Mouse (Mus musculus): ENCODE measurements at regions not wholly inside any gene's neighbourhood (a gene's known extent, or its start where the extent isn't known, plus 50 kb on each side); places are given as distances from the start of the nearest gene placed in this dataset.

DNA sequence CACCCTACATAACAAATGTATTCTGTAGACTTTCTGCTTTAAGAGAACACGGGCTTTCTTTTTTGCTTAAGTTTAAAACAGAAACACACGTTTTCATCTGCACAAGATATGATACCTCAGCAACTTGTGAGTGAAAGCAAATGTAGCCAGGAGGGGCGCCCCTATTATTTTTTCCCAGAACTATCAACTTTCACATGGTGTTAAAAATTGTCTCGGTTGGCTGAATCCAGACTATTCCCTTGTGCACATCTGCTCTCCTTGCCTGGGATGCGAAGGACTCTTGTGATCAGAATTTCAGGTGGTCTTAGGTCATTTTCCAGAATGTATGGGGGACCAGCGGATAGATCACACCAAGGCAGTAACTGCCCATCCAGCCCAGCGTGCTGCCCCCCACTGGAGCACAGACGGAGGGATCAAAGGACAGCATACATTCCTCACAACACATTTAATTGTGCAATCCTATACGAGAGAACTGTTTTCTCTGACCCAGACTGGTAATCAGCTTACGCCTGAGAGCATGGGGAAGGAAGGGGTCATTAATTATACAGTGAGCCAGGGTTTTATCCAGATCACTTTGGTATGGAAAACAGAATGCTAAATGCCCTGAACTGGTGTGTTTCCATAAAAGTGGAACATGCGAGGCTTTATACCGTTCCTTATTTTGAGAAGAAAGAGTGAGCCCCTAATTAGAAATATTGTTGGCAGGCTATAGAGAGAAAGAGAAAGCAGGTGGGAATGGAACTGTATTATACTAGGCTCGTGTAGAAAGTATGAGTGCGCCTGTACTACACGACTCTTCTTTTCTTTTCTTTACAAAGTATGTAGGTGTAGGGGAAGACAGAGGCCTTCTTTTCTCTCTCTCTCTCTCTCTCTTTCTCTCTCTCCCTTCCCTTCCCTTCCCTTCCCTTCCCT, 413.5 kb upstream of the Nr5a2 start:
- no peak for ATAC-seq (replicated peaks; ENCODE audit: low FRiP score, poor library complexity, severe bottlenecking)

DNA sequence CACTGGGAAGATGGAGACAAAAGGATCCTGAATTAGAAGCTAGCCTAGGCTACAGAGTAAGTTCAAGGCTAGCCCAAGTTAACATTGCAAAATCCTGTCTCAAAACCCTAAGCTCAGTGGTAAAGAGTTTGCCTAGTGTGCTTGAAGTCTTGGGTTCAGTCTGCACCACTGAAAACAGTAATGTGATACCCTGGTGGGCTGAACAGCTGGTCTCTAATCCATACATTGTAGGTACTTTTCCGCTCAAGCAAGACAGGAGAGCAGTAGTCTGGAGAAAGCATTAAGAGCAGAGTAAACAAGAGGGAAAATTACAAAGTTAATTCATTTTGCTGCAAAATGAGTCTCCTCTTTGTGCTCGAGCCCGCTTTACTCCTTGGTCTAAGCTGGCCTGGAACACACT, 412.0 kb upstream of the Nr5a2 start:
- no peak for ATAC-seq (replicated peaks; ENCODE audit: low FRiP score, poor library complexity, severe bottlenecking)

DNA sequence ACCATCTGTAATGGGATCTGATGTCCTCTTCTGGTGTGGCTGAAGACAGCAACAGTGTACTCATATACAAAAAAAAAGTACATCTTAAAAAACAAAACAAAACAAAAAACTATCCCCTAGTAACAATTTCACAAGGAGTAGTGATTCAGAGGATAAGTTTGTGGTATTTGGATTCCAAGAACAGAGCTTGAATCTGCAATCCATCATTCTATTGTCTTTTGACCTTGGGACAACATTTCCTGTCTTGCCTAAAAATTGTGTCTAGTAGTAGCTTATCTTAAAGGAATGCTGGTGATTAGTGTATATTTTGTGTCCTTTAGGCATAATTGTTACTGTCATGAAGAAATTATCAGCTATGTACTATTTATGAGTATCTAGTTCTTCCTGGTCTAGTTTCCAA, 404.1 kb upstream of the Nr5a2 start:
- no peak for ATAC-seq (replicated peaks; ENCODE audit: low FRiP score, poor library complexity, severe bottlenecking)

DNA sequence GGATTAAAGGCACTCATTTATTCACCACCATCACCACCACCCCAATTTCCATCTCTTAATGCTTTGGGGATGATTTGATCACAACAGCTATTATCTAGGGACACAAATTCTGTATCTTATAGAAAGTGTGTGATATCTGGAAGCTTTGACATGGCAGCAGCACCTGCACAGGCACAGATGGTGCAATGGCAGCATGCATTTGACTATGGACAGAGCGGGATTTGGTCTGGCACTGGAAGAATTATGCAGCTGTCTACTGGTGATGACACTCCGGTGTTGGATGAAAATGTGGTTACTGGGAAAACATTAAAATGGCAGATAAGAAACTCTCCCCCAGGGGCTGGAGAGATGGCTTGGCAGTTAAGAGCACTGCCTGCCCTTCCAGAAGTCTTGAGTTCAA, 403.7 kb upstream of the Nr5a2 start:
- ATAC-seq (replicated peaks; ENCODE audit: low FRiP score, poor library complexity, severe bottlenecking) = no peak

DNA sequence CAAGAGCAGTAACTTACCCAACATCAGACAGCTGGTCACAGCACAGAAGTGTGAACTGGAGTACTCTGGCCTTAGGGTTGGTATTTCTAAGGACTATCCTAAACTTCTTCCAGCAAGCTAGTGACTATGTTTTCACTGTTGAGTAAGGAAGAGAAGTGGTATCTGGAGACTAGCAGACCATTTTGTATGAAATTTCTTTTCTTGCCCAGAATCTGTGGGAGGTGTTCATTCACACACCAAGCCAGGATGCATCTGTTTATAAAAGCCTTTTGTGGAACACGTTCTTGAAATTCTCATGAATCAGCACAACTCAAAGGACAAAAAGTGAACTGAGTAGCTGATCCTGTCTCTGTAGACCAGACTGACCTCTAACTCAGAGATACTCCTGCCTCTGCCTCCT, 403.3 kb upstream of the Nr5a2 start:
- ATAC-seq (replicated peaks; ENCODE audit: low FRiP score, poor library complexity, severe bottlenecking) = no peak

DNA sequence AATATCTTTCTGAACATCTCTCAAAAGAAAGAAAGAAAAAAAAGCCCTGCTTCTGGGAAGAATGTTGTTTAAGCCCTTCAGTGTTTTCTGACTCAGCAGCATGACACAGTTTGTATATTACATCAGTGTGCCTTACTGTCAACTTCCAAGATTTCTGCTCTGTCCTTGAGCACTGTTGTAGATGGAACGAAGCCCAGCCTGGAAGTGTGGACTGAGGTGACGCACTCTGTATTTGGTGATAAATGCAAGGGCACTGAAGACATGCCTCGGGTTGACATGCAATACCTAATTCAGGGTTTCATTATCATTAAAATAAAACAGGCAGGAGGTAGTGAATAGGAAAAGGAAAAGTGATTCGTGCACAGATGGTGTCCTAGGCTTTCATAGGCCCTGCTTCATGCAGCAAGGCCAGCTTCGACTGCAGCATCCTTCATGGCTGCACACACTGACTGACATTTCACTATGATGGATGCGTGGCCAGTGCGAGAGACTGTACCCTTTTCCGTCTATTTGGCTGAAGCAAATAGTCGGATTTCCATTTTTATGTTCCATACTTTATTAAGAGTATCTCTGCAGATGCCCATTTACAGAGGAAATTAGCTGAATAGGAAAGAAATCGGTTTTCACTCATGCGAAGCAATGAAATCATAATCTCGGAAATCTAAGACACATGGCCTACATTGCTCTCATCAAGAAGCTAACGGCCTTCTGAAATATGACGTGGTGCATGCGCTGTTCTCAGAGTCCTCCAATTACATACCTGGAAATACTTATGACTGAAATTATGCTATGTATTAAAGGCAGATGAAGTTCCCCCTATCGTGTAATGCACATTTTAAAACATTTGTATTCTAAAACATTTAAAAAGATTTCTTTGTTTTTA, 400.7 kb upstream of the Nr5a2 start:
- ATAC-seq (replicated peaks; ENCODE audit: low FRiP score, poor library complexity, severe bottlenecking) = no peak

DNA sequence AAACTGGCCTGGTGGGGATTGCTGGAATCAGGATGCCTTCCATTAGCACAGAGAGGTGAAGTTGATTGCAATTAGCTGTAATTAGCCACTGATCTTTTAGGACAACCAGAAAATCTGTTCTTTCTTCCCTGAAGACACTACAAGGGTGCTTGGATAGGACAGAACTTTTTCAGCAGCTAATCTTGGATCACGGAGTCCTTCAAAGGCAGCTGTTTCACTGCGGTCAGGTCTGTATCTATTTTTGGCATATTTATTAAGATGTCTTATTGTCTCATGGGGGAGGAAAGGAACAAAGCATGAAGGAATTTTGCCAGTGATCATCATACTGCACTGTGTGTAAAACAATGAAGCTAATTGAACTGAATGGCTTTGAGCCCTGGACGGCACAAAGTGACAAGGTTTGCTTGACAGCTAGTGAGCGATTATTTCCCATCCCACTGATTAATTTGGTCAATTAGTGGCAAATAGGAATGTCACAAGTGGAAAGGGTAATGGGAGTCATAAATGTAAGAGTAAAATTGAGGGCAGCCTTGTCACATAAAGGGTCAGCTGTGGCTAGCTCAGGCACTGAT, 395.8 kb upstream of the Nr5a2 start:
- ATAC-seq (replicated peaks; ENCODE audit: low FRiP score, poor library complexity, severe bottlenecking) = no peak

DNA sequence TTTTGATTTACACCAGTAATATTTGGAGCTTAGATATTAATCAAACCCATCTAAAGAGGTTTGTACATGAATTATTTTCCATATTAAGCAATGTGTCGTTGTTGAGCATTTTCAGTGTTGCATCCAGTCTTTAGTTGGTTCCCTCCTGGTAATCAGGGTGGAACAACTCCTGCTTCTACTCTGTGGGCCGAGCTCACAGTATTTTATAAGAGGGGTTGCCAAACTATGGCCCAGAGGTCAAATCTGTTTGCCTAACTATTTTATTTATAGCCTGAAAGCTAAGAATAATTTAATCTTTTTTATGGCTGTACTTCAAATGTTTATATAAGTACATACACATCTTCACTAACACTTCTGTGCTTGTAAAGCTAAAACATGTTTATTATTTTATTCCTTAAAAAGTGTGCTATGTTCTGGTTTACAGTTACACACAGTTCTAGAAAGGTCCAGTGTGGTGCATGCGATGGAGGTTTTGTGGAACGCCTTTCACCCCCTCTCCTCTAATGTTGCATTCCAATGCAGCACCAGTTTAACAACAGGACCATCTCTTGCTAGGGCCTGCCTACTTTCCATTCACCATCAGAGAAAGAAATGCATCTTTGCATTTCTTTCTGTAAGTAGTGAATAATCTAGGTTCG, 392.3 kb upstream of the Nr5a2 start:
- no peak for ATAC-seq (replicated peaks; ENCODE audit: low FRiP score, poor library complexity, severe bottlenecking)

DNA sequence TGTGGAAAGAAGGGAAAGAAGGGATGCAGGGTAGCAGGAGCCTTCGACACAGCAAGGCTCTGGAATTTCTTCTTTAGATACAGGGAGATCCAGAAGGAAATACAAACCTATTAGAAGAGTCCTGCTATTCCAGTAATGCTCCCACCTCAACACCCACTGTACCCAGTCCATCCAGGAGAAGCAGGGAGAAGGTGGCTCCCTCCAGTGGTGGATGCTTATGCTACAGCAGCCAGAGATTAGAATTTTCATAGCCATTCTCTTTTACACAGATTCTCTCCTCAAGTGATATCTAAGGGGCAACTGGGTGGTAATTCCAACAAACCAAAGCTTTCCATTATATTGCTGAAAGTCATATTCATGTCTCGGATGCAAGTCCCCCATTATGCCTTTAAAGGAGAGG, 373.9 kb upstream of the Nr5a2 start:
- no peak for ATAC-seq (replicated peaks; ENCODE audit: low FRiP score, poor library complexity, severe bottlenecking)

DNA sequence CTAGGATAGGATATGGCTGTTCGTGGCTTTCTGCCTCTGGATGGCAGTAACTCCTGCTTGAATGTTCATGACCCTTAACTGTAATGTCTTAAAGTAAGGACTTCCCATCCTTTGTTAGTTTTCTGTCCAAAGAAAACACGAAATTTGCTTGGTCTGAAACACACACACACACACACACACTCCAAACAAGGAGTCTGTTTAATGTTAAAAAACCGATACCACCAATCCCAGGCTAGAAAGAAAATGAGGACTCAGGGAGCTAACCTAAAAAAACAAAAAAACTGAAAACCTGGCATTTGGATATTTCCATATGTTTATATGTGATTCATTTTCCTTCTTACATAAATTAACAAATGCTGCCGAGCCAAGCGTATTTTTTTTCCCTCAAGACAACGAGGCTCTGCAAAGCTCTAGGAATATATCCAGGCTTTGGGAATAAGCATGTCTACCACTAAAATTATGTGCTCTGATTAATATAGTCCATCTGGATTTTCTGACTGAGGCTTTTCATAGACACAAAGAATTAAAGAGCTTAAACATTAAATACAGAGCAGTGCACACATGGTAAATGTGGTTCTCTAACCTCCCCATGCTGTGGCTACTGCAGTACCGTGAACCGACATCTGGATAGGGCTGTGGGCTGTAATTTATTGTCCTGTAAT, 372.0 kb upstream of the Nr5a2 start:
- ATAC-seq (replicated peaks; ENCODE audit: low FRiP score, poor library complexity, severe bottlenecking) = no peak

DNA sequence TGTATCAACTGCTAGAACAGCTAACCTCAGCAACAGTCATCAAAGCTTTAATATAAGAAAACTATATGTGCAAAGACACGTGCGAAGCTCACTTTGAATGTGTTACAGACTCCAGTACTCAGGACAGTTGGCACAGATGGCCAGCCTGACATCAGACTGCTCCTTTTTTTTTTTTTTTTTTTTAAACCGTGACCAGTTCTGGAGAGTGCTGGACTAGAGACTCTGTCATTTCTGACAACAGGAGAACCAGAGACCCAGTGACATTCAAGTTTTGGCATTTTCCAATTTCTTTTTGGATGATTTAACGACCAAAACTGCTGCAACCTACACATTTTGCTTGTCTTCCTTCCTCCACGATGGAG, 371.5 kb upstream of the Nr5a2 start:
- no peak for ATAC-seq (replicated peaks; ENCODE audit: low FRiP score, poor library complexity, severe bottlenecking)

DNA sequence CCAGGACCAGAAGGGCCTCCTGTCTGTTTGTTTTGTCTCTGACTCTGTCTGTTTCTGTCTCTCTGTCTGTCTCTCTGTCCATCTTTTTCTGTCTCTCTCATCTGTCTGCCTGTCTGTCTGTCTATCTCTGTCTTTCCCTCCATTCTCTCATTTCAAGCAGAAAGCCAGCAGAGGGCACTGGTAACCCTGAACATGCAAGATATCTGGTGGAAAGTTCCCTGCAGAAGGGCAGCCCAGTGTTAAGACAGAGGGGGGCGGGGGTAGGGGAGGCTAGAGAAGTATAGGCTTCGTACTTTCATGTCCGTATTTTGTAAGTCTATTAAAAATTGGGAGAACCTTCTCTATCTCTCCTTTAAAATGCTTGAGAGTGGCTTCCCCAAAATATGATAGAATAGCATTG, 370.4 kb upstream of the Nr5a2 start:
- ATAC-seq (replicated peaks; ENCODE audit: low FRiP score, poor library complexity, severe bottlenecking) = no peak

DNA sequence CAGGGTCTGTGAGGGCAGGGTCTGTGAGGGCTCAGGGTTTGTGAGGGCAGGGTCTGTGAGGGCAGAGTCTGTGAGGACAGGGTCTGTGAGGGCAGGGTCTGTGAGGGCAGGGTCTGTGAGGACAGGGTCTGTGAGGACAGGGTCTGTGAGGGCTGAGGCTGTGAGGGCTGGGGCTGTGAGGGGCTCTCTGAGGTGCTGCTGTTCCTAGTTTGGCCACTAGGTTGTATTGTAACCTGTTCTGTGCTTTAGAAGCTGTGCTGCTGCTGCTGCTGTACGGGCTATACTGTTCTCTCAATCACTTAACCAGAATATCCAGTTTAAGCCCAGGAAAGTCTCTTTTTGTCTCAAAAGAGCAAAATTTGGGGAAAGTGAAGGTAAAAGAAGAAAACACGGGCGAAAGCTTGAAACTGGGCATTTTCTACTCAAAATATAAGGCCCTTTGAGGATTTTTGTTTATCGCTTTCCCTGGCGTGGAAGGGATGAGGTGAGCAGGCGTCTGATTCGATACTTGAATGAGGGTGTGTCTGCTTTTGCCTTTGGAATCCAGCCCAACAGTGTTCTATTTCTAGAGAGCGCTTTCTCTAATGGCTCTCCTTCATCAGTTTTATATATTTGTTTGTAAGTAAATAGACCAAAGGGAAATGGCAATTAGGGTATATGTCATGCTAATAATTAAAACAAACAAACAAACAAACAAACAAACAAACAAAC, 363.8 kb upstream of the Nr5a2 start:
- ATAC-seq (replicated peaks; ENCODE audit: low FRiP score, poor library complexity, severe bottlenecking) = no peak

DNA sequence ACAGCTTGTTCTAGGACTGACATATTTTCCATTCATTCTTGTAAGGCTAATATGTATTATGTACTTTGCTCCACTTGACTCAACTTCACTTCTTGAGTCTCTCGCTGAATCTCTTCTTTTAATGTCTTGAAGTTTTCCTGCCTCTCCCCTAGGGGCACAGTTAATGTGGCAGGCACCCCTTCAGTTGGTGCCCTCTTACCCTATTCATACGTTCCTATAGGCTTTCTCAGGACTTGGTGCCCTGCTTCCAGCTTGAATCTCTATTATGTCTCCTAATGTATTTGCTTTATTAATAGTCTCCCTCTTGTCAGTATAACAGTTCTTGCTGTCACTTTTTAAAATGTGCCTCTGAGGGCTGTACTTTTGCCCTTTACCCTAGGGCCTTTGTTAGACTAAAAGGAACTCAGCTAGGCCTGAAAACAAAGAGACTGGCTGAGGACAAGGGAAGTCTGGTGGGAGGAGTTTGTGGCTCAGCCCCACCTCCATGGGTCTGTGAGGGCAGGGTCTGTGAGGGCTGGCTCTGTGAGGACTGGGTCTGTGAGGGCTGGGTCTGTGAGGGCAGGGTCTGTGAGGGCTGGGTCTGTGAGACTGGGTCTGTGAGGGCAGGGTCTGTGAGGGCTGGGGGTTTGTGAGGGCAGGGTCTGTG, 362.9 kb upstream of the Nr5a2 start:
- ATAC-seq (replicated peaks; ENCODE audit: low FRiP score, poor library complexity, severe bottlenecking) = no peak

DNA sequence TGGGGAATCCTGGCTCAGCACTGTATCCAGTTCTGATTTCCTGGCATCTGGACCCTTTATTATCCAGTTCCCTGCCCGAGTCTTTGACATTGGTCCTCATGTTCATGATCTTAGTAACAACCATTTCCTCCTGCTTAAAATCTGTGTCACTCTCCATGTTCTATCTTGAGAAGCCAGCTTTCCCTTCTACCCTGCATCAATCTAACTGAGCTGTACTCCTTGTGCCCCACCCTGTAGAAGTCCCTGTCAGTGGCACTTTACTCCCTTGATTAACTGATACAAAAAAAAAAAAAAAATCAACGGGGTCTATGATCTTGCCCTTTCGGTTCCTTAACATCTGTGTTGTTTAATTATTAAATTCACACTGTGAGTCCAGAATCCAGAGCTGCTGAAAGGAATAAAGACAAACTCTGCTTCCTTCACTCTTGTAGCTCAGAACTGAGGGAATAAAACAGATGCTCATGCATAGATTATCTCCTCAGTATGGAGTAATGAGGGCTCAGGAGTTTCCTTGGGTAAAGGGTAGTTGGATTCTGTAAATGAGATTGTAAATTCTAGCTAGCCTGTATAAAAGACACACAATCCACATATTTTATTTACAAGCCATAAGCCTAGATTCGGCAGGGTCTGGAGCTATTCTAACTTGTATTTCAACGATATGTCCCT, 342.6 kb upstream of the Nr5a2 start:
- ATAC-seq (replicated peaks; ENCODE audit: low FRiP score, poor library complexity, severe bottlenecking) = no peak

DNA sequence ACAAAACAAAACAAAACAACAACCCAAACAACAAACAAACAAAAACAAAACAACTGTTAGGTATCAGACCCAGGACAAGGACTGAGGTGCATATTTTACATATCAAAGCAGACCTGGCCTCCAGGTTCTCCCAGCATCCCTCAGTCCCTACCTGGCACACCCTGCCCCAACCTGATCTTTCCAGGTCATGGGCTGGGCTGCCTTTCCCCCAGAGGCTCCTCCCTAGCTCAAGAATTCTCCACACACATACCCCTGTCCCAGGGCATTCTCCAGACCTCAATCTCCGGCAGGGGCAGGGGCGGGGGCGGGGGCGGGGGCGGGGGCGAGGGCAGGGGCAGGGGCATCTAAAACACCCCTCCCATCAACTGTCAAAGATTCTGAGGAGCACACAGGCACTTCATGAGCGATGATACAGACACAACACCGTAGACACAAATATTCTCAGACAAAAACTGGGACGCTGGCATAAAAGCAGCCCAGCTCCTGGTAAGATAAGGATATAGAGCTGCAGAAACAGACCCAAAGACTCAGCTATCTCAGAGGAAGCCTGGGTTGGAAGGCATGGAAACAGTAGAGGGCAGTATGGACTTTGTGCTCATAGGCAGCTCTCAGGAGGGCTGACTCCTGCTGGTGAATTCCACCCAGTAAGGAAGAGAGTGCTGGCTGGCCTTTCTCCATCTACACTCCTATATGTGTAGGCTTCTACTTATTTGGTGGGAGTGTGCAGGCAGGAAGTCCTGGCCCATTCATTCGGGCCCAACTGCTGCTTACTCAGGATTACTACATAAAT, 337.7 kb upstream of the Nr5a2 start:
- no peak for ATAC-seq (replicated peaks; ENCODE audit: low FRiP score, poor library complexity, severe bottlenecking)

DNA sequence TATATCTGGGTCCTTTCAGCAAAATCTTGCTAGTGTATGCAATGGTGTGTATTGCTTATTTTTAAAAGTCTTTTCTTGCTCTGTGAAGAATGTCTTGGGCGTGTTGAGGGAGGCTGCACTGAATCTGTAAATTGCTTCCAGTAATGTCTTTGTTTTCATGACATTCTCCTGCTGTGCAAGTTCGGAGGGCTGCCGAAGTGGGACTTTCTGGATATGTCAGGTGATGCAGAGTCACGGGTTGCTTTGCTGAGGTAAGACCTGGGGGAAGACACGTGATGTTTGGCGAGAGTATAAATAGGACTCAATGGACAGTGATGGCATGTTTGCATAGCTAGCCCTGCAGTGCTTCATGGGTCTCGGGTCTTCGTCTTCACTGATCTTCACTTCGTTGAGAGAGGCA, 329.2 kb upstream of the Nr5a2 start:
- no peak for ATAC-seq (replicated peaks; ENCODE audit: low FRiP score, poor library complexity, severe bottlenecking)

Measured in erythroblast, adult 5-6 weeks (primary cell).